Mouse (Mus musculus) B cell, adult (primary cell): ENCODE data around the gene Gm10800. TPM values are rescaled to one million over a fixed set of nuclear protein-coding genes. Genes with fewer than 3 reads are reported as not detected.

Source experiments
- total RNA-seq: library from RNA; stranded (reverse); gene quantifications from 4 replicates; pipeline ENCODE4 v1.2.4, GENCODE M21; 2023; ENCODE audit not compliant: inconsistent age

The Gm10800 gene
- total RNA-seq = 0.83 to 1.4 TPM in 2 of 4 replicates, not detected in the others

GRCm38 (mm10) chr2:98667201-98667600 lies at the start of gene Gm10800:
TSS of gene Gm10800 (minus strand) at chr2:98667301.

GRCm38 (mm10) chr2:98661937-98662336 lies 5.2 kb downstream of the Gm10800 start, which contains the start of gene Gm10801:
TSS of gene Gm10801 (plus strand) at chr2:98662237.

Other genes with a start within 250 kb of the Gm10800 start
- gene Gm10801, start 5.1 kb downstream of the Gm10800 start, total RNA-seq = not detected in 4 replicates